In genomic region chr2:153014758-153015593, GRCm38 (mm10) we compare ENCODE assay signal across 8 mouse cellular contexts. TPM values are rescaled to one million over a fixed set of nuclear protein-coding genes. Genes with fewer than 3 reads are reported as not detected.
DNase-seq lines count a peak whose midpoint lies in the region; ATAC-seq and TF ChIP-seq lines count a peak whose summit lies in the region.

Gene Pdrg1, minus strand, starts transcription at chr2:153015427.

- ATAC-seq in G1E (ENCODE audit: extremely low read depth, insufficient number of reproducible peaks, low FRiP score, poor library complexity, severe bottlenecking), result peak; percentile 93
- peak; percentile 93 for ATAC-seq in forebrain, embryonic 16.5 days
- peak; percentile 96 for ATAC-seq in lung, embryonic 14.5 days (ENCODE audit: insufficient read depth)

- H3K9me3 ChIP-seq in G1E (replicated peaks), result no peaks in the 10 kb centered on the region
- no peaks in the 10 kb centered on the region for H3K9me3 ChIP-seq in forebrain, embryonic 16.5 days (ENCODE audit: control insufficient read depth, low read length)
- H3K9me3 ChIP-seq in lung, embryonic 14.5 days (ENCODE audit: low read depth, low read length), result no peaks in the 10 kb centered on the region

- peak within 1 kb of the TSS; percentile 11 for H3K27ac ChIP-seq in forebrain, embryonic 16.5 days (ENCODE audit: low read length)
- H3K27ac ChIP-seq in layer of hippocampus, adult 2 months, result peak within 1 kb of the TSS; percentile 83
- no peak within 1 kb of the TSS for H3K27ac ChIP-seq in lung, embryonic 14.5 days (ENCODE audit: low read depth)
- no peak within 1 kb of the TSS for H3K27ac ChIP-seq in olfactory bulb, adult 2 months (ENCODE audit: insufficient read depth, low read depth, low read length)
- H3K27ac ChIP-seq in thymus, adult 2 months (ENCODE audit: control insufficient read depth, insufficient read depth, low read length), result no peak within 1 kb of the TSS

- DNase-seq in G1E (ENCODE audit: low spot score), result peak; percentile 92
- DNase-seq in cerebellum, adult 18-20 months, result peak; percentile 91 to 100
- DNase-seq in heart, postnatal 36 days, result peak; percentile 95 to 96
- DNase-seq in layer of hippocampus, adult 2 months (ENCODE audit: low spot score in 2 of 2), result peak; percentile 93 to 96
- DNase-seq in lung, embryonic 14.5 days, result peak; percentile 97
- peak; percentile 93 for DNase-seq in thymus, adult 2 months

- H3K4me1 ChIP-seq in G1E (ENCODE audit: insufficient read depth, low read depth, low read length), result peaks cover 18% of the 10 kb centered on the region
- peaks cover 22% of the 10 kb centered on the region for H3K4me1 ChIP-seq in forebrain, embryonic 16.5 days (replicated peaks; ENCODE audit: control insufficient read depth, insufficient read depth, low read length)
- H3K4me1 ChIP-seq in lung, embryonic 14.5 days (ENCODE audit: insufficient read depth), result peaks cover 5% of the 10 kb centered on the region; the same call in 1 of the 2 replicates
- H3K4me1 ChIP-seq in olfactory bulb, adult 2 months (ENCODE audit: control insufficient read depth, insufficient read depth, low read length), result peaks cover 8% of the 10 kb centered on the region
- peaks cover 5% of the 10 kb centered on the region for H3K4me1 ChIP-seq in thymus, adult 2 months (replicated peaks; ENCODE audit: control insufficient read depth, insufficient read depth, low read length)

- 2% methylated on average over 52 of the region's 54 CpGs for WGBS in forebrain, embryonic 16.5 days
- WGBS in lung, embryonic 14.5 days, result under 1% methylated on average over 54 of the region's 54 CpGs
- 1% methylated on average over 54 of the region's 54 CpGs for WGBS in olfactory bulb, adult 2 months
- under 1% methylated on average over 54 of the region's 54 CpGs for WGBS in thymus, adult 2 months

- intact Hi-C loops in heart, postnatal 36 days (cut with DNase I), result loop anchor here (1.0 to 10.0 kb wide), 3 partner anchors 101 to 318 kb away; partner anchors contain the start of gene Tpx2

- peak within 1 kb of the TSS; percentile 99 for H3K4me3 ChIP-seq in G1E (ENCODE audit: low read depth, low read length)
- peak within 1 kb of the TSS; percentile 69 for H3K4me3 ChIP-seq in forebrain, embryonic 16.5 days (replicated peaks; ENCODE audit: low read length)
- H3K4me3 ChIP-seq in layer of hippocampus, adult 2 months, result peak within 1 kb of the TSS; percentile 68
- H3K4me3 ChIP-seq in lung, embryonic 14.5 days (ENCODE audit: low read depth, low read length), result peak within 1 kb of the TSS; percentile 85
- peak within 1 kb of the TSS; percentile 78 for H3K4me3 ChIP-seq in olfactory bulb, adult 2 months (ENCODE audit: insufficient read depth, low read depth, low read length)
- peak within 1 kb of the TSS; percentile 88 for H3K4me3 ChIP-seq in thymus, adult 2 months (ENCODE audit: control insufficient read depth, insufficient read depth, low read length)

- TF ChIP-seq CTCF in G1E (IDR thresholded peaks at IDR 0.05; ENCODE audit: low read depth, low read length), result peak; percentile 80
- TF ChIP-seq CTCF in layer of hippocampus, adult 2 months (conservative IDR thresholded peaks at IDR 0.05), result peak; percentile 100; the same call in 1 of the 2 replicates
- TF ChIP-seq CTCF in lung, embryonic 14.5 days (IDR thresholded peaks at IDR 0.05; ENCODE audit: low read depth), result peak; percentile 96
- TF ChIP-seq CTCF in olfactory bulb, adult 2 months (IDR thresholded peaks at IDR 0.05; ENCODE audit: insufficient read depth, low read depth, low read length), result peak; percentile 81
- TF ChIP-seq CTCF in thymus, adult 2 months (IDR thresholded peaks at IDR 0.05; ENCODE audit: borderline replicate concordance, control insufficient read depth, extremely low read depth, insufficient read depth, low read length, poor library complexity), result peak; percentile 95

- H3K4me2 ChIP-seq in forebrain, embryonic 16.5 days (ENCODE audit: low read length), result peak within 1 kb of the TSS; percentile 87
- peak within 1 kb of the TSS; percentile 94 for H3K4me2 ChIP-seq in lung, embryonic 14.5 days

- peaks cover 43% of the 10 kb centered on the region for H3K36me3 ChIP-seq in G1E (replicated peaks)
- H3K36me3 ChIP-seq in forebrain, embryonic 16.5 days (ENCODE audit: control insufficient read depth, insufficient read depth), result peaks cover 2% of the 10 kb centered on the region; the same call in 1 of the 2 replicates
- peaks cover 35% of the 10 kb centered on the region for H3K36me3 ChIP-seq in lung, embryonic 14.5 days (ENCODE audit: insufficient read depth)
- H3K36me3 ChIP-seq in thymus, adult 2 months (ENCODE audit: control insufficient read depth, insufficient read depth, low read length), result 0 out of 2 replicates have a peak, but pooled peaks cover 6% of the 10 kb centered on the region

- peak; percentile 74 for TF ChIP-seq POLR2A in olfactory bulb, adult 2 months (IDR thresholded peaks at IDR 0.05; ENCODE audit: insufficient read depth, low read depth, low read length)
- peak; percentile 78; the same call in 1 of the 2 replicates for TF ChIP-seq POLR2A in thymus, adult 2 months (IDR thresholded peaks at IDR 0.05; ENCODE audit: control insufficient read depth, extremely low read depth, insufficient read depth, low read length, poor library complexity)

- peak within 1 kb of the TSS; percentile 80 for H3K9ac ChIP-seq in forebrain, embryonic 16.5 days (replicated peaks; ENCODE audit: low read depth, low read length)
- H3K9ac ChIP-seq in lung, embryonic 14.5 days, result peak within 1 kb of the TSS; percentile 83

- peaks cover 26% of the 10 kb centered on the region for H3K27me3 ChIP-seq in G1E (ENCODE audit: insufficient read depth, low read length)
- no peaks in the 10 kb centered on the region for H3K27me3 ChIP-seq in forebrain, embryonic 16.5 days (replicated peaks; ENCODE audit: control insufficient read depth, insufficient read depth, low read length)
- H3K27me3 ChIP-seq in lung, embryonic 14.5 days (ENCODE audit: insufficient read depth, low read length), result no peaks in the 10 kb centered on the region
- H3K27me3 ChIP-seq in thymus, adult 2 months (ENCODE audit: control insufficient read depth, insufficient read depth, low read length), result no peaks in the 10 kb centered on the region

RNA-seq across cellular contexts. Expression of gene Pdrg1, which starts in this region (rescaled TPM):
- total RNA-seq in G1E (2014; fragmentation: Nextera tagmentation), result 42.2 and 49.4 TPM in 2 replicates
- total RNA-seq in G1E (2017), result 142 and 154 TPM in 2 replicates
- 49.4 and 63.4 TPM in 2 replicates for polyA plus RNA-seq in G1E (2012)
- polyA plus RNA-seq in forebrain, embryonic 16.5 days (2015; fragmentation: Nextera tagmentation; extraction: Ambion mirVana), result 187 and 204 TPM in 2 replicates
- 100 to 1,000 TPM; 120 to 130 TPM for total RNA-seq in heart, postnatal 36 days (2021)
- 10 to 100 TPM; 37.0 to 41.7 TPM for total RNA-seq in layer of hippocampus, adult 2 months (2021)
- polyA plus RNA-seq in lung, embryonic 14.5 days (2014; fragmentation: Nextera tagmentation; extraction: Ambion mirVana), result 54.5 and 56.8 TPM in 2 replicates
- polyA plus RNA-seq in olfactory bulb, adult 2 months (2012; ENCODE audit: insufficient read depth, insufficient read length, low replicate concordance, missing spikeins), result not detected in 2 replicates
- polyA plus RNA-seq in thymus, adult 2 months (2012; rRNA removed), result 68.0 and 93.1 TPM in 2 replicates

Comparison
In these comparisons a context has a peak if more than half of its experiments do, and no peak if none do; other contexts are left out.
1. RNA of gene Pdrg1 (polyA plus RNA-seq): 187 to 204 TPM in forebrain, embryonic 16.5 days, 68.0 to 93.1 TPM in thymus, adult 2 months, 49.4 to 63.4 TPM in G1E and 54.5 to 56.8 TPM in lung, embryonic 14.5 days; not detected in olfactory bulb, adult 2 months; every median in the first group is over 10 times any median in the second.
2. H3K27ac ChIP-seq: peak in forebrain, embryonic 16.5 days (single experiment) and layer of hippocampus, adult 2 months (single experiment); none in lung, embryonic 14.5 days (single experiment), olfactory bulb, adult 2 months (single experiment) and thymus, adult 2 months (single experiment).
3. Peak in every context shown above with its lines, with median percentiles within 50 percentile points of each other: ATAC-seq, DNase-seq, H3K4me3 ChIP-seq and CTCF ChIP-seq.